Mouse (Mus musculus) C2C12 (cell line): ENCODE data around the gene Flnc. TPM values are rescaled to one million over a fixed set of nuclear protein-coding genes. Genes with fewer than 3 reads are reported as not detected.
A peak's percentile ranks its signal among the peaks of the same experiment; 100 is the strongest.

Experiments used
- H3K27me3 ChIP-seq: one replicate; pipeline ENCODE4 v1.6.1; 2011; ENCODE audit not compliant: control insufficient read depth, insufficient read depth, insufficient read length
- H3K36me3 ChIP-seq: one replicate; pipeline ENCODE4 v1.6.1; 2011; ENCODE audit not compliant: control insufficient read depth, insufficient read depth
- H3K4me3 ChIP-seq: one replicate; pipeline ENCODE4 v1.5.1; 2011; ENCODE audit warnings: mild to moderate bottlenecking, control low read depth; ENCODE audit not compliant: poor library complexity, insufficient read depth, severe bottlenecking
- H3K79me2 ChIP-seq: one replicate; pipeline ENCODE4 v1.6.1; 2011; ENCODE audit not compliant: control insufficient read depth, insufficient read depth
- H3K79me3 ChIP-seq: one replicate; pipeline ENCODE4 v1.6.1; 2011; ENCODE audit warnings: low read depth, control low read depth
- H3ac ChIP-seq: one replicate; pipeline ENCODE3; 2011; ENCODE audit warnings: low read depth; ENCODE audit not compliant: control insufficient read depth, insufficient read length
- CEBPB ChIP-seq: IDR thresholded peaks from one replicate; pipeline ENCODE4 v1.6.1; 2011; ENCODE audit warnings: low read depth, mild to moderate bottlenecking, control low read depth, moderate library complexity
- CTCF ChIP-seq: IDR thresholded peaks from one replicate; pipeline ENCODE4 v1.5.1; 2011; ENCODE audit not compliant: control insufficient read depth, insufficient read depth, insufficient read length
- FOSL1 ChIP-seq: IDR thresholded peaks from one replicate; pipeline ENCODE4 v1.8.0; 2011; ENCODE audit warnings: mild to moderate bottlenecking, low read length; ENCODE audit not compliant: poor library complexity, insufficient read depth, severe bottlenecking
- MAX ChIP-seq: IDR thresholded peaks from one replicate; pipeline ENCODE4 v1.6.1; 2011; ENCODE audit warnings: mild to moderate bottlenecking, control low read depth
- MYOD1 ChIP-seq: IDR thresholded peaks from one replicate; pipeline ENCODE4 v1.6.1; 2011; ENCODE audit warnings: low read depth; ENCODE audit not compliant: control insufficient read depth, insufficient read length
- MYOG ChIP-seq: IDR thresholded peaks from one replicate; pipeline ENCODE4 v1.6.1; 2011; ENCODE audit not compliant: control insufficient read depth, insufficient read length; ENCODE audit errors: extremely low read depth
- USF1 ChIP-seq: IDR thresholded peaks from one replicate; pipeline ENCODE4 v1.6.1; 2011; ENCODE audit warnings: low read depth, mild to moderate bottlenecking, control low read depth, moderate library complexity
- polyA plus RNA-seq: library from polyadenylated mRNA; unstranded; fragments of >200 nt; fragmentation: generic; extraction: Trizol; gene quantifications from one replicate; pipeline ENCODE4 v1.2.1, GENCODE M21; 2012; ENCODE audit warnings: missing spikeins

Gene Flnc
- polyA plus RNA-seq, 1 experiment = 51.0 TPM

- Histone ChIP-seq H3K4me3 (peak overlapping the region; percentile 64), H3K27me3 (no peaks in the 10 kb centered on the region), H3K79me3 (peaks cover 22% of the 10 kb centered on the region), H3ac (peak overlapping the region; percentile 77), H3K36me3 (peaks cover 20% of the 10 kb centered on the region), H3K79me2 (peaks cover 47% of the 10 kb centered on the region)
- peak; percentile 44 for TF ChIP-seq MAX
- TF ChIP-seq USF1 = no peak
- TF ChIP-seq CTCF = no peak
Observed at GRCm38 (mm10) chr6:29433804-29434795, 1.0 kb downstream of the Flnc start.

- Histone ChIP-seq H3K79me3 (peaks cover 22% of the 10 kb centered on the region), H3ac (peak overlapping the region; percentile 51), H3K79me2 (peaks cover 47% of the 10 kb centered on the region), H3K27me3 (no peaks in the 10 kb centered on the region), H3K4me3 (peak overlapping the region; percentile 64), H3K36me3 (peaks cover 30% of the 10 kb centered on the region)
- TF ChIP-seq FOSL1 = no peak
- no peak for TF ChIP-seq MYOG
- TF ChIP-seq USF1 = no peak
Observed at GRCm38 (mm10) chr6:29434911-29435691, 2.0 kb downstream of the Flnc start.

- Histone ChIP-seq H3K27me3 (no peaks in the 10 kb centered on the region), H3ac (peak overlapping the region; percentile 64), H3K4me3 (peak overlapping the region; percentile 64), H3K79me3 (peaks cover 22% of the 10 kb centered on the region), H3K79me2 (peaks cover 47% of the 10 kb centered on the region), H3K36me3 (peaks cover 36% of the 10 kb centered on the region)
- peak; percentile 39 for TF ChIP-seq MYOD1
- no peak for TF ChIP-seq CTCF
- peak; percentile 12 for TF ChIP-seq MAX
- no peak for TF ChIP-seq USF1
- no peak for TF ChIP-seq MYOG
Observed at GRCm38 (mm10) chr6:29435940-29436451, 2.9 kb downstream of the Flnc start.

GRCm38 (mm10) chr6:29436461-29436934, 3.4 kb downstream of the Flnc start:
- H3K4me3 ChIP-seq = peak overlapping the region; percentile 64
- H3K36me3 ChIP-seq = peaks cover 36% of the 10 kb centered on the region
- TF ChIP-seq MYOD1 (no peak), CEBPB (no peak), MYOG (no peak), MAX (no peak), CTCF (no peak), FOSL1 (no peak), USF1 (no peak)
- H3K79me2 ChIP-seq = peaks cover 47% of the 10 kb centered on the region
- no peaks in the 10 kb centered on the region for H3K27me3 ChIP-seq
- no peak overlapping the region for H3ac ChIP-seq
- peaks cover 22% of the 10 kb centered on the region for H3K79me3 ChIP-seq

- Histone ChIP-seq H3K79me2 (peaks cover 35% of the 10 kb centered on the region), H3K27me3 (no peaks in the 10 kb centered on the region), H3K4me3 (no peak overlapping the region), H3ac (no peak overlapping the region), H3K36me3 (peaks cover 58% of the 10 kb centered on the region), H3K79me3 (peaks cover 15% of the 10 kb centered on the region)
- TF ChIP-seq USF1 = no peak
- no peak for TF ChIP-seq FOSL1
- TF ChIP-seq MYOD1 = peak; percentile 99
- no peak for TF ChIP-seq CTCF
- no peak for TF ChIP-seq MAX
Observed at GRCm38 (mm10) chr6:29439251-29439650, 6.2 kb downstream of the Flnc start.
